Comparison of ENCODE assay signal across 8 mouse cellular contexts in the genomic region with DNA sequence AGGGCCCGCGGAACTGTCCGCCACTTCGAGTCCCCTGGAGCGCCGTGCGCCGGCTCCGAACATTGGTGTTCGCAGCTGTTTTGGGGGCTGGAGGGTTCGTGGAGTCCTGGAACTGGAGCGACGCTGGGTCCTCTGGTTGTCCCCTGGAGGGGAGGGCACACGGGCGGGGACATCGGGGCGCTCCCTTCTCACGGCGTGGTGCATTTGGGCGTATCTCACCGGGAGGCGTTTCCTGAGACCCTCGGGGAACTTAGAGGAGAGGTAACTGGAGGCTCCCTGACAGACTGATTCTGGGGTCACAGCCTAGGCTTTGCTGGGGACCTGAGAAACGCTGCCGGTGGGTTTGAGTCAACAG. TPM values are rescaled to one million over a fixed set of nuclear protein-coding genes. Genes with fewer than 3 reads are reported as not detected.
A peak's percentile ranks its signal among the peaks of the same experiment; 100 is the strongest.
DNase-seq lines count a peak whose midpoint lies in the region; ATAC-seq and TF ChIP-seq lines count a peak whose summit lies in the region.

No protein-coding gene starts in this region.

- ATAC-seq in erythroblast, adult 5-6 weeks (replicated peaks; ENCODE audit: low FRiP score, poor library complexity, severe bottlenecking): no peak
- ATAC-seq in liver, embryonic 13.5 days (ENCODE audit: low read depth): peak; percentile 8

- H3K4me2 ChIP-seq in liver, embryonic 13.5 days: peak overlapping the region; percentile 76

- under 1% methylated on average over 25 of the region's 25 CpGs for WGBS in liver, embryonic 13.5 days (ENCODE audit: insufficient replicate concordance)

- DNase-seq in testis, postnatal 14 days (ENCODE audit: low spot score): no peak
- DNase-seq in liver, embryonic 13.5 days: no peak
- no peak for DNase-seq in ovary, adult 18-20 months (ENCODE audit: low spot score)
- DNase-seq in thymus, postnatal 0 days (ENCODE audit: low spot score): no peak
- DNase-seq in layer of hippocampus, adult 18-20 months (ENCODE audit: low spot score in 2 of 2): no peak

- peak overlapping the region; percentile 54 for H3K9ac ChIP-seq in liver, embryonic 13.5 days

- H3K27ac ChIP-seq in testis, adult 2 months (ENCODE audit: control insufficient read depth, insufficient read depth, low read depth, low read length): no peak overlapping the region
- no peak overlapping the region; the same call in 1 of the 2 replicates for H3K27ac ChIP-seq in liver, embryonic 13.5 days

- H3K9me3 ChIP-seq in erythroblast, embryonic 14.5 days (ENCODE audit: control insufficient read depth, low read length): no peaks in the 10 kb centered on the region
- no peaks in the 10 kb centered on the region for H3K9me3 ChIP-seq in liver, embryonic 13.5 days (replicated peaks)

- no peak for TF ChIP-seq CTCF in testis, adult 2 months (IDR thresholded peaks at IDR 0.05; ENCODE audit: control insufficient read depth, insufficient read depth, insufficient replicate concordance, low read depth, low read length)

- no peak for TF ChIP-seq POLR2A in testis, adult 2 months (IDR thresholded peaks at IDR 0.05; ENCODE audit: control insufficient read depth, low read depth, low read length)

- H3K4me1 ChIP-seq in erythroblast, embryonic 14.5 days (ENCODE audit: control insufficient read depth): peaks cover 10% of the 10 kb centered on the region
- peaks cover 6% of the 10 kb centered on the region; the same call in 1 of the 2 replicates for H3K4me1 ChIP-seq in testis, adult 2 months (ENCODE audit: control insufficient read depth, insufficient read depth, low read length)
- H3K4me1 ChIP-seq in liver, embryonic 13.5 days (replicated peaks): peaks cover 20% of the 10 kb centered on the region; the same call in 1 of the 2 replicates

- H3K27me3 ChIP-seq in erythroblast, embryonic 14.5 days (ENCODE audit: control insufficient read depth): peaks cover 45% of the 10 kb centered on the region
- H3K27me3 ChIP-seq in testis, adult 2 months (ENCODE audit: control insufficient read depth, insufficient read depth, low read length): no peaks in the 10 kb centered on the region
- peaks cover 54% of the 10 kb centered on the region for H3K27me3 ChIP-seq in liver, embryonic 13.5 days

- H3K36me3 ChIP-seq in erythroblast, embryonic 14.5 days (ENCODE audit: control insufficient read depth): no peaks in the 10 kb centered on the region; the same call in 1 of the 2 replicates
- H3K36me3 ChIP-seq in testis, adult 2 months (ENCODE audit: control insufficient read depth, insufficient read depth, low read length): no peaks in the 10 kb centered on the region
- H3K36me3 ChIP-seq in liver, embryonic 13.5 days: no peaks in the 10 kb centered on the region

- H3K4me3 ChIP-seq in erythroblast, embryonic 14.5 days (replicated peaks): peak overlapping the region; percentile 57
- H3K4me3 ChIP-seq in testis, adult 2 months (ENCODE audit: control insufficient read depth, low read depth, low read length): peak overlapping the region; percentile 88
- peak overlapping the region; percentile 63 for H3K4me3 ChIP-seq in liver, embryonic 13.5 days (replicated peaks)

RNA-seq across cellular contexts. Expression of gene Ppara, which starts 1.0 kb away (rescaled TPM):
- polyA plus RNA-seq in erythroblast, embryonic 14.5 days (2012): not detected in 2 replicates
- total RNA-seq in erythroblast, adult 5-6 weeks (2015; ENCODE audit: low replicate concordance): not detected in 2 replicates
- not detected in 2 replicates for total RNA-seq in erythroblast, adult 5-6 weeks (2017; ENCODE audit: low replicate concordance)
- 0.63 and 1.6 TPM in 2 replicates for polyA plus RNA-seq in testis, adult 2 months (2012; rRNA removed)
- 7.5 and 10.3 TPM in 2 replicates for polyA plus RNA-seq in liver, embryonic 13.5 days (2015; fragmentation: Nextera tagmentation; extraction: Ambion mirVana)
- polyA plus RNA-seq in thymus, postnatal 0 days (2015; fragmentation: Nextera tagmentation; extraction: Ambion mirVana): 0.48 and 0.72 TPM in 2 replicates
- total RNA-seq in layer of hippocampus, adult 18-20 months (2021): 1 to 10 TPM; 2.9 to 3.4 TPM
